Mouse (Mus musculus) G1E (cell line): ENCODE measurements at regions not wholly inside any gene's neighbourhood (a gene's known extent, or its start where the extent isn't known, plus 50 kb on each side); places are given as distances from the start of the nearest gene placed in this dataset.

Source experiments
- CTCF ChIP-seq: IDR thresholded peaks from 2 replicates; pipeline ENCODE4 v1.5.1; 2012; ENCODE audit warnings: low read depth, low read length, inconsistent platforms, mixed read lengths
- GATA1 ChIP-seq: IDR thresholded peaks from 2 replicates; pipeline ENCODE4 v1.6.1; 2012; ENCODE audit warnings: borderline replicate concordance, low read length, inconsistent platforms, mixed read lengths
- GATA2 ChIP-seq: IDR thresholded peaks from 2 replicates; pipeline ENCODE4 v1.6.1; 2012; ENCODE audit warnings: low read depth, low read length, inconsistent platforms, borderline replicate concordance
- TAL1 ChIP-seq: conservative IDR thresholded peaks from 2 replicates; pipeline ENCODE4 v1.6.1; 2012; ENCODE audit warnings: low read depth, low read length, inconsistent platforms, mixed read lengths

DNA sequence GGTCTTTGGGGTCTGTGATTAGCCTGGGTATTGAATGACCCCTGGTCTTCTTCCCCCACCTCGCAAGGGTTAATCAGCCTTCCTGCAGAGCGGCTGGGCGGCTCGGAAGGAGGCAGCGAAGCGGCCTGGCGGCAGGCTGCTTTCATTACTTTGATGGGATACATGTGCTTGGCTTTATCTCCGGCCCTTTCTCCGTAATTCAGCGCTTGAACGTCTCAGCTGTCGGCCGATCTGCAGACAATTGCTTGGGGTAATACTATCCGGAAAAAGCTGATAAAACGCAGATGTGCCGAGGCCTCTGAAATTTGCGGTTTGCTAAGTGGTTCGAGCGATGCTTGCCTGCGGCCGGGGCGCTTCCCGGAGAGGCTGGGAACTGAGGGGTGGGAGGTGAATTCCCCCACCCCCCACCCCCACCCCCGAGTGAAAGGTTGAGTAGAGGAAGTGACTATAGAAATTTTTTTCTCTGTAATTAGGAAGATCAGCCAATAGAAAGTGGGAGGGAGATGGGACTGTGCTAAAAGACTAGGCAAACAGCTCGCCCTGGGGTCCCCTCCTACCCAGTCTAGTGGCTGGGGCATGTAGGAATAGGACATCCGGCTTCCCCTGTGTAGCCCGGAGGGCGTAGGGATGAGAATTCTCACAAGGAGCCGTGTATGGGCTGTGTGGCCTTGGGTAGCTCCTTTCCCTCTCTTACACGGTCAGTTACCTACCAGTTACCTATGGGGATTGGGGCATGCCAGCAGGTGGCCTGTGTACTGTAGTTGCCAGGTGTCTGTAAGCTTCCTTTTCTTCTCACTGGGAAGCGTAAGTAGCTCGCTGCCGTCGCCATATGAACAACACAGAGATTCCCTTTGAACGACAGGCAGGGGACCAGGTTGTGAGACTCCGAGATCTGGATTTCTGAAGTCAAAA is 69.5 kb upstream of the Msx1 start:
- no peak for TF ChIP-seq CTCF
- TF ChIP-seq GATA2, result no peak
- TF ChIP-seq TAL1, result no peak
- no peak for TF ChIP-seq GATA1
